Mouse (Mus musculus): ENCODE measurements around the gene Ucn3. TPM values are rescaled to one million over a fixed set of nuclear protein-coding genes. Genes with fewer than 3 reads are reported as not detected.

Gene Ucn3
- polyA plus RNA-seq (2012; rRNA removed): 0.14 TPM in 1 of 2 replicates, not detected in the other

DNA sequence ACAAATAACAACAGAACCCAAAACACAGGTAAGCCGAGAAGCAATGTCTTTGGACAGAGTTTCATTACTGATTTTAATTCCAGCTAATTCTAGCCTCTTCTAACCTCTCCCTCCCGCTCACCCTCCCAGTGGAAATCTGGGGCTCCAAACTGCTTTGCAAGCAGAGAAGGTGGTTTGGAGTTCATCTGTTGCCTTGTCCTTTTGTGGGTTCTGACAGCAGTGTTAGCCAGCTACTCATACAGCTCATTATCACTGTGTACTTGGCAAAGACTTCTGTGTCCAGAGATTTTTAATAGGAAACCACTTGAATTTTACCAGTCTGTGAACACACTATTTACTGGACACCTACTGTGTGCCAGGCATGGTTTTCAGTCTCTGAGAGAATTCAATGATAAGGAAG, at the start of gene Ucn3:
Gene Ucn3, minus strand, starts transcription at position 101 of the 400 bp plus-strand sequence.

DNA sequence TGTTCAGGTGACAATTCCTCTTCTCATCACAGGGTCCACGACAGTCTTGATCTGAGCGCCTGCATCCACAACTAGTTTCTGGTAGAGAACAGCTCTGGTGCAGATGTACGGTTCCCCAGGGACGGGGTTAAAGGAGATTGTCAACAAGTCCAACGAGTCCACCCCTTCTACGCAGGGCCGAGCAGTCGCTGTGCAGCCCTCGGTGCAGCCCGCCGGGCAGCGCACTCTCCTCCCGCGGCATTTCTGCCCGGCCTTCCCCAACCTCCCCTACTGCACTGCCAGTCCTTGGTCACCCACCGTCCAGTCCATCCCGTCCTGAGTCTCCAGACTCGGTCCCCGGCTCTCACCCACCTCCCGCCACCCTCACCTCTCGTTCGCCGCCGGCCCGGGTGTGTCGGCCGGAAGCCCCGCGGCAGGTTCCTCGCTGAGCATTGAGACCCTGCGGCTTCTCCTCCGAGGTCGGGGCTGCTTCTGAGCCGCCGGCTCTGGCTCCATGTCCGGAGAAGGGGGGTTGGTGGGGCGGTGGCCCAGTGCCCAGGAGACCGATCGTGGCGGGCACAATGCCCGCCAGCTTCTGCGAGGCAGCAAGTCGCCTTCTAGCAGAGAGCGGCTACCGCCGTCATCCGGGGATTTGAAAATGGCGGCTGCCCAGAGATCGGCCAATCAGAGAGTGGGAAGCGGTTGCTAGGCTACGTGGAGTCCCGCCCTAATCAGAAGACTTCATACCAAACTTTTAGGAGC, 27.4 kb downstream of the Ucn3 start, which contains the start of the genes Net1 and Tubal3:
Gene Net1, minus strand, starts transcription at position 650 of the 741 bp plus-strand sequence.
Gene Tubal3, plus strand, starts transcription at position 704 of the 741 bp plus-strand sequence.

Other genes starting within 250 kb of the Ucn3 start
- 0.04 and 0.85 TPM in 2 replicates for gene Calml3, start 141.0 kb downstream of the Ucn3 start, polyA plus RNA-seq (2012; rRNA removed)
- 0.29 TPM in 1 of 2 replicates, not detected in the other for gene Calm4, start 107.6 kb downstream of the Ucn3 start, polyA plus RNA-seq (2012; rRNA removed)
- gene Calm5, start 91.2 kb downstream of the Ucn3 start, polyA plus RNA-seq (2012; rRNA removed): not detected in 2 replicates
- 9.5 and 19.8 TPM in 2 replicates for gene Net1, start 27.1 kb downstream of the Ucn3 start, polyA plus RNA-seq (2012; rRNA removed)
- gene Tubal3, start 27.1 kb downstream of the Ucn3 start, polyA plus RNA-seq (2012; rRNA removed): not detected in 2 replicates
- 0.32 and 0.65 TPM in 2 replicates for gene Akr1c14, start 103.7 kb upstream of the Ucn3 start, polyA plus RNA-seq (2012; rRNA removed)
- gene Akr1c18, start 205.3 kb upstream of the Ucn3 start, polyA plus RNA-seq (2012; rRNA removed): not detected in 2 replicates
- 1.7 and 1.8 TPM in 2 replicates for gene Akr1c13, start 245.8 kb upstream of the Ucn3 start, polyA plus RNA-seq (2012; rRNA removed)